Mouse (Mus musculus) MEL (cell line): ENCODE results near the gene Krt72. TPM values are rescaled to one million over a fixed set of nuclear protein-coding genes. Genes with fewer than 3 reads are reported as not detected.

Source experiments
- DNase-seq: peaks from one replicate; pipeline ENCODE4 v3.0.0; 2011; ENCODE audit warnings: low read depth, low spot score
- H3K27ac ChIP-seq: 2 replicates; pipeline ENCODE4 v1.5.1; 2012; ENCODE audit warnings: low read depth, mild to moderate bottlenecking, control low read depth, low read length, moderate library complexity; ENCODE audit not compliant: control insufficient read depth
- H3K27me3 ChIP-seq, 2 experiments: fragments of 150-350 bp in 1 of 2; sonication (generic) in 1 of 2; 2 replicates each; pipeline ENCODE4 v1.6.1; 2012; ENCODE audit warnings: low read length in 2 of 2, mild to moderate bottlenecking in 2 of 2, improper control_type of control experiment in 1 of 2, moderate library complexity in 1 of 2; ENCODE audit not compliant: insufficient read depth in 2 of 2, control insufficient read depth in 1 of 2
- H3K36me3 ChIP-seq, 2 experiments: 2 replicates each; pipeline ENCODE4 v1.6.1; 2012 to 2014; ENCODE audit warnings: low read length in 2 of 2, improper control_type of control experiment in 1 of 2, inconsistent platforms in 1 of 2, mild to moderate bottlenecking in 1 of 2; ENCODE audit not compliant: insufficient read depth in 2 of 2, control insufficient read depth in 1 of 2
- H3K4me1 ChIP-seq, 2 experiments: fragments of 150-350 bp in 1 of 2; sonication (generic) in 1 of 2; 2 replicates each; pipeline ENCODE4 v1.6.1; 2012; ENCODE audit warnings: low read length in 2 of 2, improper control_type of control experiment in 1 of 2, mild to moderate bottlenecking in 1 of 2; ENCODE audit not compliant: insufficient read depth in 2 of 2, control insufficient read depth in 1 of 2
- H3K4me3 ChIP-seq, 2 experiments: fragments of 150-350 bp in 1 of 2; sonication (generic) in 1 of 2; 2 replicates each; pipeline ENCODE4 v1.5.1; 2012; ENCODE audit warnings: low read depth in 2 of 2, low read length in 2 of 2, mild to moderate bottlenecking in 2 of 2, moderate library complexity in 2 of 2, control low read depth in 1 of 2, improper control_type of control experiment in 1 of 2; ENCODE audit not compliant: control insufficient read depth in 1 of 2, insufficient read depth in 1 of 2
- H3K79me2 ChIP-seq: 2 replicates; pipeline ENCODE4 v1.6.1; 2012; ENCODE audit warnings: mild to moderate bottlenecking, low read length, moderate library complexity; ENCODE audit not compliant: control insufficient read depth, poor library complexity, insufficient read depth
- H3K9ac ChIP-seq: 2 replicates; pipeline ENCODE4 v1.6.1; 2012; ENCODE audit warnings: low read depth, mild to moderate bottlenecking, control low read depth, low read length, moderate library complexity; ENCODE audit not compliant: control insufficient read depth, poor library complexity, severe bottlenecking
- H3K9me3 ChIP-seq: fragments of 150-350 bp; sonication (generic); replicated peaks from 2 replicates; pipeline ENCODE4 v1.6.1; 2012; ENCODE audit warnings: mild to moderate bottlenecking, low read length, improper control_type of control experiment, moderate library complexity; ENCODE audit not compliant: insufficient read depth
- CHD1 ChIP-seq: IDR thresholded peaks from 2 replicates; pipeline ENCODE4 v1.6.1; 2012; ENCODE audit warnings: low read depth, mild to moderate bottlenecking, inconsistent platforms, low read length, improper control_type of control experiment
- CHD2 ChIP-seq: IDR thresholded peaks from 2 replicates; pipeline ENCODE4 v1.6.1; 2011; ENCODE audit warnings: low read length, improper control_type of control experiment
- ELF1 ChIP-seq: IDR thresholded peaks from 2 replicates; pipeline ENCODE4 v1.6.1; 2014; ENCODE audit warnings: low read depth, mild to moderate bottlenecking, inconsistent platforms, low read length, improper control_type of control experiment, moderate library complexity
- EP300 ChIP-seq, 2 experiments: IDR thresholded peaks; 2 replicates each; pipeline ENCODE4 v1.6.1; 2011; ENCODE audit warnings: improper control_type of control experiment in 2 of 2, low read length in 2 of 2, low read depth in 1 of 2, mild to moderate bottlenecking in 1 of 2
- ETS1 ChIP-seq: IDR thresholded peaks from 2 replicates; pipeline ENCODE4 v1.6.1; 2012; ENCODE audit warnings: low read depth, mild to moderate bottlenecking, inconsistent platforms, low read length, improper control_type of control experiment, moderate library complexity
- GATA1 ChIP-seq: IDR thresholded peaks from 2 replicates; pipeline ENCODE4 v1.6.1; 2011; ENCODE audit warnings: low read depth, low read length, improper control_type of control experiment
- HCFC1 ChIP-seq: IDR thresholded peaks from 2 replicates; pipeline ENCODE4 v1.6.1; 2012; ENCODE audit warnings: low read depth, mild to moderate bottlenecking, inconsistent platforms, low read length, improper control_type of control experiment, moderate library complexity
- KAT2A ChIP-seq: conservative IDR thresholded peaks from 2 replicates; pipeline ENCODE4 v1.6.1; 2012; ENCODE audit warnings: low read depth, low read length, improper control_type of control experiment, inconsistent platforms
- MAX ChIP-seq: IDR thresholded peaks from 2 replicates; pipeline ENCODE4 v1.6.1; 2011; ENCODE audit warnings: low read length, improper control_type of control experiment
- MEF2A ChIP-seq: IDR thresholded peaks from 2 replicates; pipeline ENCODE4 v1.6.1; 2014; ENCODE audit warnings: low read depth, mild to moderate bottlenecking, inconsistent platforms, low read length, improper control_type of control experiment; ENCODE audit not compliant: poor library complexity, insufficient replicate concordance, severe bottlenecking; ENCODE audit errors: extremely low read depth
- MXI1 ChIP-seq: IDR thresholded peaks from 2 replicates; pipeline ENCODE4 v1.6.1; 2011; ENCODE audit warnings: mild to moderate bottlenecking, low read depth, low read length, improper control_type of control experiment
- MYB ChIP-seq: IDR thresholded peaks from 2 replicates; pipeline ENCODE4 v1.6.1; 2011; ENCODE audit warnings: mild to moderate bottlenecking, low read depth, low read length, improper control_type of control experiment
- POLR2A ChIP-seq, 2 experiments: IDR thresholded peaks; 2 replicates each; pipeline ENCODE4 v1.6.1; 2011 to 2012; ENCODE audit warnings: low read length in 2 of 2, mild to moderate bottlenecking in 2 of 2, control low read depth in 1 of 2, improper control_type of control experiment in 1 of 2, low read depth in 1 of 2, moderate library complexity in 1 of 2; ENCODE audit not compliant: control insufficient read depth in 1 of 2, insufficient read depth in 1 of 2, poor library complexity in 1 of 2
- POLR2AphosphoS2 ChIP-seq: IDR thresholded peaks from 2 replicates; pipeline ENCODE4 v1.6.1; 2011; ENCODE audit warnings: low read length, improper control_type of control experiment
- RAD21 ChIP-seq: IDR thresholded peaks from 2 replicates; pipeline ENCODE4 v1.6.1; 2011; ENCODE audit warnings: mild to moderate bottlenecking, low read depth, low read length, improper control_type of control experiment
- RCOR1 ChIP-seq: IDR thresholded peaks from 2 replicates; pipeline ENCODE4 v1.6.1; 2012; ENCODE audit warnings: low read depth, mild to moderate bottlenecking, inconsistent platforms, low read length, improper control_type of control experiment
- SIN3A ChIP-seq: IDR thresholded peaks from 2 replicates; pipeline ENCODE4 v1.6.1; 2012; ENCODE audit warnings: low read length, improper control_type of control experiment, inconsistent platforms
- TAL1 ChIP-seq: IDR thresholded peaks from 2 replicates; pipeline ENCODE4 v1.6.1; 2012; ENCODE audit warnings: mild to moderate bottlenecking, inconsistent platforms, low read length, moderate library complexity, mixed read lengths
- USF1 ChIP-seq: IDR thresholded peaks from 2 replicates; pipeline ENCODE4 v1.6.1; 2014; ENCODE audit warnings: low read depth, mild to moderate bottlenecking, inconsistent platforms, low read length, improper control_type of control experiment, moderate library complexity
- USF2 ChIP-seq, 2 experiments: IDR thresholded peaks; 2 replicates each; pipeline ENCODE4 v1.6.1; 2011 to 2012; ENCODE audit warnings: improper control_type of control experiment in 2 of 2, low read length in 2 of 2, borderline replicate concordance in 1 of 2, inconsistent platforms in 1 of 2, low read depth in 1 of 2, mild to moderate bottlenecking in 1 of 2; ENCODE audit not compliant: insufficient read depth in 1 of 2
- ZKSCAN1 ChIP-seq: IDR thresholded peaks from 2 replicates; pipeline ENCODE4 v1.6.1; 2012; ENCODE audit warnings: low read depth, mild to moderate bottlenecking, inconsistent platforms, low read length, improper control_type of control experiment, moderate library complexity
- ZMIZ1 ChIP-seq: IDR thresholded peaks from 2 replicates; pipeline ENCODE4 v1.6.1; 2012; ENCODE audit warnings: low read depth, mild to moderate bottlenecking, inconsistent platforms, low read length, improper control_type of control experiment, moderate library complexity
- ZNF384 ChIP-seq: IDR thresholded peaks from 2 replicates; pipeline ENCODE4 v1.6.1; 2012; ENCODE audit warnings: low read depth, mild to moderate bottlenecking, inconsistent platforms, low read length, improper control_type of control experiment
- polyA plus RNA-seq, 2 experiments: library from polyadenylated mRNA; stranded (reverse) in 1 of 2; unstranded in 1 of 2; fragments of >175 nt in 1 of 2; fragments of >200 nt in 1 of 2; gene quantifications; 2 replicates each; pipeline versions ENCODE4 v1.2.1 to v1.2.4; 2012; ENCODE audit warnings: low replicate concordance in 2 of 2, low read depth in 1 of 2; ENCODE audit not compliant: insufficient read length in 2 of 2, insufficient read depth in 1 of 2, missing spikeins in 1 of 2
- total RNA-seq: library from RNA; depleted of rRNA; stranded (reverse); fragments of 300-350 nt; gene quantifications from 2 replicates; pipeline ENCODE4 v1.2.3, GENCODE M21; 2012

The Krt72 gene
- total and polyA plus RNA-seq, 3 experiments, result not detected

DNA sequence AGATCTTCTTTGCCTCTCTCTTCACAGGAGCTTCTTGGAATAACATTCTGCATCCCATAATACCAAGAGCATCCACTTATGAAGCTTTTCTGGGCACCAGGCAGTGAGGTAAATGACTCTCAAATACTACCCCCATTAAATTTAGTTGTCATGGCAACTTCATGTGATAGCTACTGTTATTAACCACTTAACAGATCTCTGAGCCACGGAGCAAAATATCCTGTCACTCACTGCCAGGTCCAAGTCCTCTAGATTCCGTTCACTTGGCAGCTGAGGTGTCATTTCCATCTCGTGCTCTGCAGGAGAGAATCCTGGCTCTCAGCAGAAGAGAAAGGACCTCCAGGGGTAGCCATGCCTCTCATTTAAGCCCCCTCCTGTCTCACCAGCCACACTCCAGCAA lies 4.6 kb upstream of the Krt72 start:
- H3K27me3 ChIP-seq, result no peaks in the 10 kb centered on the region; a peak in 1 of 4 replicates
- no peak overlapping the region for H3K4me3 ChIP-seq
- no peak overlapping the region for H3K27ac ChIP-seq
- no peak overlapping the region for H3K9ac ChIP-seq
- no peak for DNase-seq
- TF ChIP-seq RAD21 (no peak), ZKSCAN1 (no peak), CHD1 (no peak), ETS1 (no peak), KAT2A (no peak), MAX (no peak), HCFC1 (no peak), USF1 (no peak)
- TF ChIP-seq, all 39 proteins: peak for 0
- Histone ChIP-seq H3K9me3 (no peaks in the 10 kb centered on the region), H3K4me1 (no peaks in the 10 kb centered on the region), H3K36me3 (no peaks in the 10 kb centered on the region), H3K79me2 (no peaks in the 10 kb centered on the region)

DNA sequence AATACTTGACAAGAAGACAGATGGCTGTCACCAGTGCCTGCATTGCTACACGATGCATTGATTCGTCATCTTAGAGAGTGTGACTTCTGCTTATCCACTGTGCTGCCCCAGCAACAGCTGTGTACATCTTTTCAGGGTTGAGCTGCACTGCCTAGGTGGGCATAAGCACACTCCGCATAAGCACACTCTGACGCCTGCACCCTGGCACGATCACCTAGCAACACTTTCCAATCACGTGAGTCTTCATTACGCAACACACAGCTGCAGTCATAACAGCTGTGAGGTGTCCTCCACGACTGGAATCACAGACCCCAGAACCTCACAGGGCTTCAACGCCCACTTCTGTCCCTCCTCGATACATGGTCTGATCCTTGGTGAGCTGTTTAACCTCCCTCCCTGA lies 12.8 kb downstream of the Krt72 start:
- TF ChIP-seq TAL1, result no peak
- TF ChIP-seq CHD1, result no peak
- TF ChIP-seq ZMIZ1, result no peak
- TF ChIP-seq MAX, result no peak
- no peak for TF ChIP-seq USF2 (IDR thresholded peaks at IDR 0.05; ENCODE audit: borderline replicate concordance in 1 of 2, insufficient read depth in 1 of 2, low read depth in 1 of 2, low read length in 2 of 2)
- TF ChIP-seq EP300 (IDR thresholded peaks at IDR 0.05; ENCODE audit: low read depth in 1 of 2, low read length in 2 of 2), result no peak
- TF ChIP-seq MYB, result no peak
- TF ChIP-seq SIN3A, result no peak
- no peak for TF ChIP-seq RAD21
- TF ChIP-seq MXI1, result no peak
- TF ChIP-seq POLR2A (IDR thresholded peaks at IDR 0.05; ENCODE audit: control insufficient read depth in 1 of 2, insufficient read depth in 1 of 2, low read depth in 1 of 2, low read length in 2 of 2, poor library complexity in 1 of 2), result no peak
- TF ChIP-seq RCOR1, result no peak
- TF ChIP-seq ZNF384, result no peak
- no peak for TF ChIP-seq USF1
- no peak for TF ChIP-seq MEF2A
- TF ChIP-seq CHD2, result no peak
- no peak for TF ChIP-seq POLR2AphosphoS2
- TF ChIP-seq ELF1, result no peak
- TF ChIP-seq GATA1, result no peak
- Histone ChIP-seq H3K27ac (no peak overlapping the region), H3K9me3 (no peaks in the 10 kb centered on the region), H3K36me3 (no peaks in the 10 kb centered on the region), H3K4me3 (no peak overlapping the region), H3K4me1 (no peaks in the 10 kb centered on the region), H3K27me3 (peaks cover 0 to 4% of the 10 kb centered on the region in 2 experiments; a peak in 1 of 4 replicates), H3K9ac (no peak overlapping the region), H3K79me2 (no peaks in the 10 kb centered on the region)
- no peak for DNase-seq
